Mouse (Mus musculus) ES-E14 (cell line): ENCODE results near the gene Arhgef28.

Experiments used
- CHD2 ChIP-seq: IDR thresholded peaks from 2 replicates; pipeline ENCODE4 v1.6.1; 2014; ENCODE audit warnings: mild to moderate bottlenecking, low read depth, low read length, inconsistent platforms
- HCFC1 ChIP-seq: IDR thresholded peaks from 2 replicates; pipeline ENCODE4 v1.6.1; 2012; ENCODE audit warnings: low read length, inconsistent platforms, borderline replicate concordance; ENCODE audit not compliant: insufficient read depth
- MAFK ChIP-seq: IDR thresholded peaks from 2 replicates; pipeline ENCODE4 v1.6.1; 2014; ENCODE audit warnings: mild to moderate bottlenecking, low read depth, low read length, inconsistent platforms; ENCODE audit not compliant: insufficient read depth
- ZNF384 ChIP-seq: IDR thresholded peaks from 2 replicates; pipeline ENCODE4 v1.6.1; 2012; ENCODE audit warnings: low read depth, low read length, inconsistent platforms

GRCm38 (mm10) chr13:97976642-97977041, 229.6 kb downstream of the Arhgef28 start:
- TF ChIP-seq CHD2 (no peak), ZNF384 (no peak), HCFC1 (no peak), MAFK (no peak)
